Comparison of ENCODE assay signal across 8 mouse cellular contexts in genomic region chr10:39612989-39613831, GRCm38 (mm10). TPM values are rescaled to one million over a fixed set of nuclear protein-coding genes. Genes with fewer than 3 reads are reported as not detected.
DNase-seq lines count a peak whose midpoint lies in the region; ATAC-seq and TF ChIP-seq lines count a peak whose summit lies in the region.

No protein-coding gene starts in this region.

- H3K9ac ChIP-seq in intestine, embryonic 15.5 days: peak overlapping the region; percentile 50
- no peak overlapping the region for H3K9ac ChIP-seq in neural tube, embryonic 14.5 days (replicated peaks; ENCODE audit: low read depth, low read length)

- no peaks in the 10 kb centered on the region for H3K27me3 ChIP-seq in intestine, embryonic 15.5 days (replicated peaks)
- H3K27me3 ChIP-seq in neural tube, embryonic 14.5 days (ENCODE audit: control insufficient read depth, insufficient read depth, low read length): no peaks in the 10 kb centered on the region

- TF ChIP-seq CTCF in lung, adult 2 months (IDR thresholded peaks at IDR 0.05; ENCODE audit: insufficient read depth, low read length): no peak

- H3K9me3 ChIP-seq in intestine, embryonic 15.5 days: no peaks in the 10 kb centered on the region
- H3K9me3 ChIP-seq in neural tube, embryonic 14.5 days (ENCODE audit: control insufficient read depth, low read length): no peaks in the 10 kb centered on the region

- 5% methylated on average over 26 of the region's 26 CpGs for WGBS in intestine, embryonic 15.5 days
- WGBS in lung, adult 2 months: 5% methylated on average over 26 of the region's 26 CpGs
- 18% methylated on average over 26 of the region's 26 CpGs for WGBS in neural tube, embryonic 14.5 days

- peaks cover 28% of the 10 kb centered on the region for H3K4me1 ChIP-seq in intestine, embryonic 15.5 days (replicated peaks)
- H3K4me1 ChIP-seq in lung, adult 2 months (ENCODE audit: control insufficient read depth, insufficient read depth, low read length): peaks cover 9% of the 10 kb centered on the region; the same call in 1 of the 2 replicates
- H3K4me1 ChIP-seq in neural tube, embryonic 14.5 days (ENCODE audit: control insufficient read depth, insufficient read depth, low read length): 0 out of 2 replicates have a peak, but pooled peaks cover 5% of the 10 kb centered on the region

- peak; percentile 82 to 94 for DNase-seq in adrenal gland, adult (ENCODE audit: inconsistent age in 2 of 2, low spot score in 1 of 2)
- peak; percentile 25 to 68 for DNase-seq in gastrocnemius, postnatal 4 days (ENCODE audit: low spot score in 2 of 2)
- DNase-seq in lung, adult 2 months: peak; percentile 79
- peak; percentile 71 for DNase-seq in thymus, postnatal 25 days
- no peak for DNase-seq in left cerebral cortex, adult 11 months (ENCODE audit: low spot score)

- H3K36me3 ChIP-seq in intestine, embryonic 15.5 days: peaks cover 4% of the 10 kb centered on the region; the same call in 1 of the 2 replicates
- H3K36me3 ChIP-seq in neural tube, embryonic 14.5 days (ENCODE audit: control insufficient read depth, insufficient read depth, low read length): no peaks in the 10 kb centered on the region

- peak overlapping the region; percentile 65 for H3K4me2 ChIP-seq in intestine, embryonic 15.5 days (replicated peaks)
- H3K4me2 ChIP-seq in neural tube, embryonic 14.5 days (ENCODE audit: low read depth, low read length): peak overlapping the region; percentile 27

- peak; percentile 75 for ATAC-seq in common myeloid progenitor, adult 5-6 weeks (replicated peaks; ENCODE audit: low read depth, poor library complexity, severe bottlenecking)
- peak; percentile 92 for ATAC-seq in intestine, embryonic 15.5 days
- ATAC-seq in neural tube, embryonic 14.5 days (ENCODE audit: low read depth): peak; percentile 56

- peak overlapping the region; percentile 97 for H3K27ac ChIP-seq in intestine, embryonic 15.5 days
- H3K27ac ChIP-seq in neural tube, embryonic 14.5 days (ENCODE audit: low read depth, low read length): peak overlapping the region; percentile 28; the same call in 1 of the 2 replicates

- H3K4me3 ChIP-seq in intestine, embryonic 15.5 days (replicated peaks): peak overlapping the region; percentile 41
- H3K4me3 ChIP-seq in lung, adult 2 months (replicated peaks; ENCODE audit: extremely low read depth, low read depth, low read length): peak overlapping the region; percentile 87
- H3K4me3 ChIP-seq in neural tube, embryonic 14.5 days (ENCODE audit: low read depth, low read length): no peak overlapping the region

- TF ChIP-seq POLR2A in lung, adult 2 months (IDR thresholded peaks at IDR 0.05; ENCODE audit: borderline replicate concordance, extremely low read depth, low read depth, low read length): peak; percentile 48; the same call in 1 of the 2 replicates

RNA-seq across cellular contexts. Expression of gene Traf3ip2, which starts 0.5 kb away (rescaled TPM):
- 3.8 and 4.0 TPM in 2 replicates for total RNA-seq in common myeloid progenitor, adult 5-6 weeks (2017)
- 1 to 10 TPM; 4.4 to 5.8 TPM for total RNA-seq in gastrocnemius, postnatal 4 days (2021)
- polyA plus RNA-seq in intestine, embryonic 15.5 days (2015; fragmentation: Nextera tagmentation; extraction: Ambion mirVana): 25.8 and 29.4 TPM in 2 replicates
- polyA plus RNA-seq in lung, adult 2 months (2012; rRNA removed): 20.0 and 23.2 TPM in 2 replicates
- polyA plus RNA-seq in neural tube, embryonic 14.5 days (2014; fragmentation: Nextera tagmentation; extraction: Ambion mirVana): 5.7 and 6.1 TPM in 2 replicates
